Mouse (Mus musculus) left cerebral cortex, adult 11 months (tissue): Measurements from ENCODE around the gene Srgap2.

Source experiments
- DNase-seq: peaks from one replicate; pipeline ENCODE4 v3.0.0; 2022; ENCODE audit warnings: low spot score

Srgap2 gene

DNA sequence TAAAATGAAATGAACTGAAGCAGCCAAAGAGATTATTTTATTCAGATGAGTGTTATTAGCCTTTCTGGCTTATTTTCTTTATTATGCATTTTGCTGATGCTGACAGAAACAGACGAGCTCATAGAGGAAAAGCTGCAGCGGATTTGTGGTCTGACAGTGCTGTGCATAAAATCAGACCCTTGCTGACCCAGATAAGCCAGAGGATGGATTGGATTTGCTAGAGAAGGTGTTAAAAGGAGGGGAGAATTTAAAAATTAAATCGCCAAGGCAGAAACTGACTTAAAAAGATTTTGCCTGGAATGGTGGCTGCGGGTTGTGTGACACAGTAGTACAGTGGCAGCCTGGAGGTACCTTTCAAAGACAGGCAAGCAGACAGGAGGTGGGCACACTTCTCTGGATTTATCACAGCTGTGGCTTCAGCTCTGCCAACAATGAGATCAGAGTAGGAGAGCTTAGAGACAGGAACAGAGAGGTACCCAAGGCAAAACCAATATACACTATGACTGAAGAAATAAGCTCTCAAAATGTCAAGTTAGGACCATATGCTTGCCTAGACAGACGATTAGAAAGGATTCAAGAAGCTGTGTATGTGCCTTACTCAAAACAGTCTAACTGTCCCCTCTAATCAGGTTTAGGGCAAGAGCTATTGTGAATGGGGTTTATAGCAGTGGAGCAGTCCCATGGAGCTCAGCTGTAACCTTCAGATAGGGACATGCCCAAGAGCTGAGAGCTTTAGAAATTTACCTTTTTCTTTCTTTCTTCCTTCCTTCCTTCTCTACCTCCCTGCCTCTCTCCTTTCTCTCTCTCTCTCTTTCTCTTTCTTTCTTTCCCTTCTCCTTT lies 109.1 kb downstream of the Srgap2 start:
- no peak for DNase-seq

DNA sequence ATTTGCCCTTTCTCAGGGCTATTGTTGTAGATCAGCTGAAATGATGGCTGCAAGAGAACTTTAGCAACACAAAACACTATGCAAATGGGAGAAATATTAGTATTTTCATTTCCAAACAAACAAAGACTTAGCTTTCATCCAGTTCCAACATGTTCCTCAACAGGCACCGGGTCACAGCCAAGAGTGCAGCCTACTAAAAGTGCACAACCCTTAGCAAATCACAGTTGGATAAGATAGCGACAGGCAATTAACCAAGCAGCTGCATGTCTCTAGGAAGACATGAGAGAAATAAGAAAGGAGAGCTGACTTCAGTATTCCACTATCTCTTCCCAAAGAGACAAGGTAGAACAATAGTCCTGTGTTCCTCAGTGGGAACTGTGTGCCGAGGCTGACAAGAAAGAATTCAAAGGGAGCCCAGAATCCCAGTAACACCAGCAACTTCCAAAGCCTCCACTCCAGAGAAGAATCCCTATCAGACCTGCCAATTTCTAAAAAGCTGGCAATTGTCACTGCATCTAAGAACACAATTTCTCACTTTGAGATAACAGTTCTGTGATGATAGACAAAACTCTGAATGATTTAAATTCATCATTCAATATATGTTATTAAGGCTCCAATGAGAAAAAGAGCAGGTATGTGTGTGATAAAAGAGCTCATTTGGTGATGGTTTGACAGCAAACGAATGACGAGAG lies 109.9 kb downstream of the Srgap2 start:
- no peak for DNase-seq

DNA sequence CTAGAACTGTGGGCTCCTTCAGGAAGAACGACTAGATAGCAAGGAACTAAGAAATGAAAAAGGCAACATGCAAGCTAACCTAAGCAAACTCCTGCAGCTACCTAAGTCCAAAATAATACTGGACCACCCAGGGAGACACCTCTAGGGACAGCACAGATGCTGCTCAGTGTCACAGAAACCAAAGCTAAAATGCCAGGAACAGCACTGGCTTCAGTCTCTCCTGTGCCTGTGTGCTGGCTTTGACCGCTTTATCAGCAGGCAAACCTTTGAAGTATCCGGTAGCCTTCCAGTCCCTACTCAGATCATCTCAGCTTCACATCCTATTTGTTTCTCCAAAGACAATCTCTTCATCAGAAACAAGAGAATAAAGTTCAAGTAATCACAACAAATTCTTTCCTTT lies 123.6 kb downstream of the Srgap2 start:
- DNase-seq, result no peak

DNA sequence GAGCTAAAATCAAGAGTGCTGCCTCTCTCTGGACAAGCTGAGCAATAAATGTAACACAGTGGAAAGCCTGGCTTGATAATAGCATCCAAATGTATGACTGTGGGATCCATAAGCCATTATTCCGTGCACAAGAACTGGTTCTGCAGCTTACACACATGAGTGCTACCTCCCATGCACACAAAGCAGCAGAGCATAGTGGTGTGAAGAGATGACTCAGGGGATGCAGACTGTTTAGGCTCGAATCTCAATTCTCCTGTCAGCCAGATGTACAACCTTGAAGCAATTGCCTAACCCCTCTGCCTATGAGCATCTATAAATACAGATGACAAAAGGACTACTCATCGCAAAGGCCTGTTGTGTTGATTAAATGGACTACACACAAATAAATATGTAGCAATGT lies 126.3 kb downstream of the Srgap2 start:
- DNase-seq, result no peak

DNA sequence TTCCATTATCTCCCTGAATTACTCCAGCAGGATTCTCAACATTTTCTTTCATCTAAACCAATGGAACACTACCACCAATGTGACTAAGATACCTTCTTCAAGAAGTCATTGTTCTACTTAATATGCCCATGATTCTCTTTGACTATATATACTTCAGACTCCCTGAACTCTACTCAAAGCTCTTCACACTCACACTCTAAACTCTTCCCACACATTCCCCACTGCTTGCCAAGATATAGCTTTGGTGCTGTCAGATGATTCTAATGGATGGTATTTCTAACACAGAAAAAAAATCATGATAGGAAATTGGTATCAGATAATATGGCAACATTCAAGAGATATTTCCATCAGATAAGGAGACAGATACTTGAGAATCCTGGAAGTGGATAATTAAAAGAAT lies 129.0 kb downstream of the Srgap2 start:
- DNase-seq, result no peak

GRCm38 (mm10) chr1:131384406-131384805 lies 142.7 kb downstream of the Srgap2 start:
- DNase-seq, result peak; percentile 14

- no peak for DNase-seq
Measured at GRCm38 (mm10) chr1:131382184-131382583, 145.0 kb downstream of the Srgap2 start.

DNA sequence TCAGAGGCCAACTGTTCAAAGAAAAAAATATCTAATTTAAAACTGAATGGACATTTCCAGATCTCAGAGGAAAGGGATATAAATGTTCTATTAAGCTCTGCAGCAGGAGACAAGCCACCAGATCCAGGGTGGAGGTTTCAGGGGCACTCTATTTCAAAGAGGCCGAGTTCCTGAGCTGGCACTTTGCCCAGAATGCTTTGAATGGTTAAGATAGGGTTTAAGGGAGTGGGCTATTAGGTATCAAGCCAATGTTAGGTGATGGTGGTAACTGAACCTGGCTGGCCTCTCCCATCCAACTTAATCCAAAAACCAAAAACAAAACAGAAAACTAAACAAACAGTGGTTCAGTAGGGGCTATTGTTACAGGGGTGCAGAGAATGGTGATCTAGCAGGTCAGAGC lies 146.9 kb downstream of the Srgap2 start:
- no peak for DNase-seq

- no peak for DNase-seq
Measured at GRCm38 (mm10) chr1:131378914-131379474, 148.2 kb downstream of the Srgap2 start.

DNA sequence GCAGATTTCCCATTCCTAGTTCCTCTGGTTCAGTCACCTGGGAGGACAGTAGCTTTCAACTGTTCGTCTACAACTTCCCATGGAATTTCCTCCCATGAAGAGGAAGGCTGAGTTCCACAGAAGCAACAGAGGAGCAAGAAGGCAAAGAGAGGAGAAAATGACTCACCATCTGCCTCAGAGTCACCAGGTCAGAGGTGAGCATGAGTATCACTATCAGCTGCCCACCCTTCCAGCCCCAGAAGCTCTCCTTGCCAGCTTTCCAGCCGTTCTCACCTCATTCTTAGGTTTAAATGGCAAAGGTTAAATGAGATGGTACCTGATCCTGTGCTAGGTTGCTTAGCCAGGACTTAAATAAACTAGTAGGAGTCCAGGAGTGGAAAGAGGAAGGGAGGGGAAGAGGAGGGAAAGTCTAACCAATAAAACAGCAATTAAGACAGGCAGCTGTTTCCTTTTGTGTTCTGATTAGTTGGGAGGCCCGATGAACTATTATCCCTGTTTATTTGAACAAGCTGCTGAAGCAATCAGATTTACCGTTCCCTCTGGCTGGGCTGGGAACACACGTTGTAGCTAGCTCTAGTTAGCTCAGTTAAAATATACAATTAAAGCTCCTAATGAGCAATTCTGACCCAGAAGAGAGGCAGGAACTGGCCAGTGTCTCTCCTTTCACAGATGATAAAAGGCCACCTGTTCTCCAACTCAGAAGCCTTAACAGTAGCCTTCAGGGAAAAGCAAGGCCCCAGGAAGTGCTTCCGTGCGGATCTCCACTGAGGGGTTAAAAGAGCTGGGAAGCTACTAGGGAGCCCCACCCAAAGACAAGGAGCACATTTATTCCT lies 148.9 kb downstream of the Srgap2 start:
- no peak for DNase-seq

DNA sequence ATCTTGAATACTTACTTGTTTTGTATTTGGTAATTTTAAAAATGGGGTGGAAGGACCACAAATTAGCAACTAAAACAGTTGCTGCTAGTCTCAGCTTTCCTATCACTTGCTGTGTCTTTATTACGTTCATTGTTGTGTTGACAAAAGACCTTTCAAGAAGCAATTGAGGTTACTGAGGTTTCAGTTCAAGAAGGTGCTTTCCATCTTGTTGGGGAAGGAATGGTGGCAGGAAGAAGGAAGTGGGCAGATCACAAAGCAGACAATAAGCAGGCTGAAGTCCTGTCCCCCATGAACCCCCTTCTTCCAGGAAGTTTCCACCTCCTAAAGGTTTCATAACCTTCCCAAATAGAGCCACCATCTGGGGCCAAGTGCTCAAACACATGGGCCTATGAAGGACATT lies 161.3 kb downstream of the Srgap2 start:
- no peak for DNase-seq

GRCm38 (mm10) chr1:131364432-131364831 lies 162.7 kb downstream of the Srgap2 start:
- no peak for DNase-seq

DNA sequence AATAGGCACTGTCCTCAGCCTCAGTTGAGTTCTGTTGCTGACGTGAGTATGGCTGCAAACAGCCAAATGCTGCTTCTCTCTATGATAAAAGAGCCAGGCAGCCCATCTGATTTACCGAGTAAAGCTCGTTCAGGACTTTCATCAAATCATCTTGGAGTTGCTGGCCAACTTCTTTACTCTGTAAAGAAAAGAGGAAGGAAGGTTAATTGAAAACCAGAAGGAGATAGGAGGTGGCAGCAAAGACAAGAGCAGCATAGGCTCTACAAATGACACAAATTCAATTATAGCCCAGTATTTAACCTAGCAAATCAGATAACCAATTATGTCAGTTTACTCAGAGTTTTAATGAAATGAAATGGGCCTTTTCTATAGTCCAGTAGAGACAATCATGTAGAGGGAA lies 163.3 kb downstream of the Srgap2 start:
- no peak for DNase-seq

DNA sequence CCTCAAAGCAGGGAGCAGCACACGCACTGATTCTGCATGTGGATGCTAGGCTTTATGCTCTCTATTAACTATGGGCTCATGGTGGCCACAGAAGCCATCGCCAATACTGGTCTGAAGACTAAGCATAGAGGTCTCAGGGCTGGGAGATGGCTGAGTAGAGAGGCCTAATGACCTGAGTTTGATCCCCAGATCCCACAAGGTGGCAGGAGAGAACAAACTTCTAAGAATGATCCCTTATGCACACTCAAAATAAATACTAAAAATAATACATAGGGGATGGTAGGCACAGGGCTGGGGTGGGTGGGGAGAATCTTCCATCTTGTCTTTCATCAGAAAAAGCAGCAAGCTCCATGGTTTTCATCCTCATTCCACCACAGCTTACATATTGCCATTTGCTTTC lies 165.1 kb downstream of the Srgap2 start:
- DNase-seq, result no peak

DNA sequence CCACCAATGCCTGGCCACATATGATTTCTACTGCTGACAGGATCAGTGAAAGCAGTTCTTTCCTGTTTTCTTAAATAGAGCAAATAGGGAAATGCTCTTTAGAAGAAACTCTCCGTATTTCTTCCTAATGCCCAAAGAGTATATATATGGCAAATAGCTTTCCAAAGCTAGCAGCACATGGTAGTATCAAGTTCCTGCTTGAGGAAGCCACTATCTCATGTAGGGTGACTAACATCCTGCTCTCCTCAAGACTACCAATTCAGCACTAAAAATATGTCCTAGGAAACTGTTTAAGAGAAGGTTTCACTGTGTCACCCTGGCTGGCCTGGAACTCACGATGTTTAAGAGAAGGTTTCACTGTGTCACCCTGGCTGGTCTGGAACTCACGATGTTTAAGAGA lies 166.4 kb downstream of the Srgap2 start:
- no peak for DNase-seq

- DNase-seq, result no peak
Measured at GRCm38 (mm10) chr1:131359609-131360008, 167.5 kb downstream of the Srgap2 start.

GRCm38 (mm10) chr1:131357213-131357612 lies 169.9 kb downstream of the Srgap2 start:
- DNase-seq, result no peak

DNA sequence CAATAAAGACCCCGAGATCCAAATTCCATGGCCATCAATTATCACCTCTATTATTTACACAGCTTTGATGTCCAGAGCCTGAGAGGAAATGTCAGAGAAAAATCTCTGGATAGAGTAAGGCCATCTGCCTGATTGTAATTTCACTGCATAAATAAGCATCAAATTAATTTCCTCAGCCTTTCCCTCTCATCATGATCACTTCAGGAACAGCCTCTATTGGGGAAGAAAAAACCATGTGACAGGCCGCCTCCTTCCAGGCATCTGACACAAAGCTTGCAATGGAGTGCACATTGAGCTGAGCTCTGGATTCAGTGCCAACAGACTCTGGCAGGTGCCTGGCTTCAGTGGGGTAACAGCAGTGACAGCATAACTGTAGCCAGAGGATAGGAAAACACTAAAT lies 175.7 kb downstream of the Srgap2 start:
- DNase-seq, result no peak

- no peak for DNase-seq
Measured at GRCm38 (mm10) chr1:131349993-131350510, 177.1 kb downstream of the Srgap2 start.

- no peak for DNase-seq
Measured at GRCm38 (mm10) chr1:131347708-131348107, 179.4 kb downstream of the Srgap2 start.

DNA sequence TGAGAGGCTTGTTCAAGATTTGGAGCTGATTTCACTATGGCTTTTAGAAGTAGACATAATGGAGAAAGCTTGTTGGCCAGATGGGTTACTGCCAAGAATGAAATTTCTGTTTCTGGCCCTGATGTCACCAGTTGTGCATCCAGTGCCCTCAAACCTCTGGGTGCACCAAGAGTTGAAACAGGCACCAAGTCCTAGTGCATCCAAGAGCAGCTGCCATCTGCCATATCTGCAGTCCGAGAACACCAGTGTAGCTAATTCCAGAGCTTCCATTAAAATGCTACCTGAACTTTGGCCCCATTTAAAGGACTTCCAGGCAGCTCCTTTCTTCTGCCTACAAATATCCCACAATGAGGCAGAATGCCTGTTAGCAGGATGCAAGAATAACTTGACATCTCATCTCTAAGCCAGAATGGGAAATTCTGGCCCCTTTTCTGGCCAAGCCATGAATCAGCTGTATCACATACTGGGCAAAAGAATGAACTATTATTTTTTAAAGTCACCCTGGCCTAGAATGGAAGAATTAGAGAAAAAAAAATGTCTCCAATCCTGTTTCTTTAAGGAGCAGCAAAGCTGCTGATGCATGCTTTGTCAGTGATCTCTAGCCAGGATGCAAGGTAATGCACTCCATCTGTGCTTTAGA lies 180.1 kb downstream of the Srgap2 start:
- DNase-seq, result no peak
